Mouse (Mus musculus) cerebellum, postnatal 36 days (tissue): ENCODE measurements around the gene Sapcd1.

Experiments
- DNase-seq, 2 experiments: peaks; one replicate each; pipeline ENCODE4 v3.0.0; 2021 to 2022; ENCODE audit warnings: mixed read lengths in 2 of 2

Gene Sapcd1

DNA sequence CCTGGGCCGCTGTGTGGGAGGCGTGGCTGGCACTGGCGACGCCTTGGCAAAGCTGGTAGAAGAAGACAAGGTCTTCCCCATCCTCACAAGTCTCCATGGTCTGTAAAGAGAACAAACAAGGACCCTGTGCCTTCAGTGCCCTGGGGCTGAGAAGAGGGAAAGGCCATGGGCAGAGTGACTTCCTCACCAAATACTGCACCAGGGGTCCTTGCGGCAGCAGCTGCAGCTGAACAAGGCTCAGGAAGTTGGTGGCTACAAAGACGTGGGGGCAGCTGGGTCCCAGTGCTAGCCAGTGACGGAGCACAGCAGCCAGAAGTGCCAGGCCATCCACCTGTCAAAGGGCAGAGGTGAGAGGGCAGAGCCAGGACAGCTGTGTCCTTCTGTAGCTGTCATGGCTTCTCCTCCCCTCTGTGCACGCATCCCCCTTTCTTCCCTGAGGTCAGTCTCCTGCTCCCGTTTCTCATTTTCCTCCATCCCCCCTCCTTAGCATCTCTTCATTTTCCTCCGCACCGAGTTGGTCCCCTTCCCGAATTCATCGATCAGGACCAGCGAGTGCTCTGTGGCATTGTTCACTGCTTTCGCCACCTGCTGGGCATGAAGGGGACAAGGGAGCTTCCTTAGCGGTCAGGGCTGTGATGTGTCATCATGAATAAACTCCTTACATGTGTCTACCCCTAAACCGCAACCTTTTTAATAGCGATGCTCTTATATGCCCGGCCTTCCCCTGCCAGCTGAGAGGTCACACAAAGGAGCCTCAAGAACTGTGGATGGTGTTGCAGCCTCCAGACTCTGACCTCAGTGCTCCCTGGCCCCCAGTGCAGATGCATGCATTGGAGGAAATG lies 2.1 kb upstream of the Sapcd1 start:
- DNase-seq, result peak in 1 of 2 experiments; percentile 18

GRCm38 (mm10) chr17:35028315-35028714 lies 499 bp upstream of the Sapcd1 start:
- no peak for DNase-seq

- no peak for DNase-seq
These were observed 1.6 kb downstream of the Sapcd1 start for GRCm38 (mm10) chr17:35026206-35026605.

GRCm38 (mm10) chr17:35024691-35025488 lies 2.9 kb downstream of the Sapcd1 start:
- no peak for DNase-seq

- DNase-seq, result no peak
These were observed 3.6 kb downstream of the Sapcd1 start for GRCm38 (mm10) chr17:35024261-35024660.

GRCm38 (mm10) chr17:35023756-35024155 lies 4.1 kb downstream of the Sapcd1 start:
- DNase-seq, result no peak

DNA sequence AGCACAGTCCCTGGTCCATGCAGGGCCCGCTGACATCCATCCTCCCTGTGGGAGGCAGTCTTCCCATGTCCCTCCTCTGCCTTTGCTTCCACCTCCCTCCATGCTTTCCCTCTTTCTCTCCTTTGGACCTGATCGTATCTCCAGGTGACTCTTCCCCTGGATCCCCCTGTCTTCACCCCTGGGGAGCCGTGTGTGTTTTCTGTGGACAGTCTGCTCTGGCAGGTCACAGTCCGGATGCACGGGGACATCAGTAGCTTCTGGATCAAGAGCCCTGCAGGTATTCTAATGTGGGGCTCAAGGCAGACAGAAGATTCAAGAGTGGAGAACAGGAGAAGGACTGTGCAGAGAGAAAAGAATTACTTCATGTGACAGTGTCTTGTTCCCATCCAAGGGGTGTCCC lies 4.6 kb downstream of the Sapcd1 start:
- DNase-seq, result no peak

DNA sequence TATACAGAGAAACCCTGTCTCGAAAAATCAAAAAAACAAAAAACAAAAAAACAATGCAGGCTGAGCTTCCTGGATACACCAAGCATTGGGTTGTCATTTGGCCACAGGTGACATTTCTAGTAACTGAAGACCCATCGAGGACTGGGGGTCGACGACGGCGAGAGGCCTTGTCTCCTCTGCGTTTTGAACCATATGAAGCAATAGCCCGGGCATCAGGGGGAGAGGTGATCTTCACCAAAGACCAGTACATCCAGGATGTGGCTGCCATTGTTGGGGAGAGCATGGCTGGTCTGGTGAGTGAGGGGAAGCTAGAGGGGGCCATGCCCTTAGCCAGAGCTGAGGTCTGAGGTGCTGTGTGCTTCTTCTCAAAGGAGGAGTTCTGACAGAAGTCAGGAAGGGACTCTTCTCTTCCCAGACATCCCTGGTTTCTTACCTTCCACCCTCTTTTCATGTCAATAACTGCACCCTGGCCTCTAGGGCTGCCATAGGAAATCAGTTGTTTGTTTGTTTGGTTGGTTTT lies 5.2 kb downstream of the Sapcd1 start:
- no peak for DNase-seq

DNA sequence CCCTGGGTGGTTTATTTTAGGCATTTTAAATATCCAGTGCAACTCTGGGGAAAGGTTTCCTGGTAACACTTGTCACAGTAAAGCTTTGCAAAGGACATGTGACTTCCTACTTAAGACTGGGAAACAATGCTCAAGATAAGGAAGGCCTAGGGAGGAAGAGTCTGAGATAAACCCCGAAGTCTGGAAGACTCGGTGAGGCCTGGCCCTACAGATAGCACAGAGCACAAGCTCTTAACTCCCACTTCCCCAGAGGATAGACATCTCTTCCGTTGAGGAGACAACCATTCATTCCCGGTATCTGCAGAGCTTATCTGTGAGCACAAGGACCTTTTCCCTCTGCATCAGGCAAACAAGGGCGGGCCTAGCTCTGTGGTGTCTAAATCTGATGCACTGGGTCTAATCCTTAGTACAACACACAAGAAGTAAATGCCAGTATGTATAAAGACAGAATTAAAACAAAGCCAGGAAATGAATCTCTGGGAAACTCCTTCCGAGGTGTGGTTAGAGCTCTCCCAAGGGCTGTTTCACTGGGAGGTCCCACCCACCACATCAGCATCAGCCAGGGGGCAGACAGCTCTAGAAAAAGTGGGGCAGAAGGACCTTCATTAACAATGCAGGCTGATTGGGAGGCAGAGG lies 5.9 kb downstream of the Sapcd1 start:
- DNase-seq, result no peak

DNA sequence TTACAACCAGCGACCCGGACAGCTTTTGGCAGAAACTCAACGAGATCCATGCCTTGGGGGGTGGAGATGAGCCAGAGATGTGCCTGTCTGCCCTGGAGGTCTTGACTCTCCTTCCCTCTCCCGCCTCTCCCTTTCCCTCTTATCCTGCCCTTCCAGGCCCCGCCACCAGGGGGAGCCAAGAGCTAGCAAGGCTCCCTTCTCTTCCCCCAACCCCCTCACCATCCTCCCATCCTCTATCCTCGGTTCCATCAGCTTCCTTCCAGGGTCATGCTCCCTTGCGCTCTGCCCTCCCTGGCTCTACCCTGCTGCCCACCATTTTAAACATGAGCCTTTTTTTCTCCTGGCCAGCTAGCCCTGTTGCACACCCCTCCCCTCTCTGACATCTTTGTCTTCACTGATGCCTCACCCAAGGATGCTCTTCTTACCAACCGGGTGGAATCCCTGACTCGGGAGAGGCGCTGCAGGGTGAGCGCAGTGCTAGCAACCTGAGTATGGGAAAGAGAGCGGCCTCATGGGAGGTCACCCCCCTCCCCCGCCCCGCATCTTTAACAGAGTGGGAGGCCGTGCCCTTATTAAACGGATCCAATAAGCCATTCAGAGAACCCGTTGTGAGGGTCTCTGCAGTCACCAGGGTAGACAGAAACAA lies 6.5 kb downstream of the Sapcd1 start:
- DNase-seq, result peak; percentile 91

GRCm38 (mm10) chr17:35020551-35020950 lies 7.3 kb downstream of the Sapcd1 start:
- DNase-seq, result peak in 1 of 2 experiments; percentile 9

DNA sequence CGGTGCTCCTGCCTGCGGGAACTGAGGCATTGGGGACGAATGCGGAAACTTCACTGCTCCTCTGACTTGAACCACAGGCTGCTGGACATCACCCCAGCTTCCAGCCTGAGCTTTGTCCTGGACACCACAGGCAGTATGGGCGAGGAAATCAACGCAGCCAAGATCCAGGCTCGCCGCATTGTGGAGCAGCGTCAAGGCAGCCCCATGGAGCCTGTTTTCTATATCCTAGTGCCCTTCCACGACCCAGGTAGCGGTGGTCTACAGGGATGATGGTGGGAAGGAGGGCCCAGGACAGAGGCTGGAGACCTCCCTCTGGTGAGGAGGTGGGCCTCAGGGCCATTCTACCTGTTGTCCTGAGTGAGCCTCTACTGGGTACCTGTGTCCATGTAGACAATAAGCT lies 7.9 kb downstream of the Sapcd1 start:
- peak in 1 of 2 experiments; percentile 15 for DNase-seq

- peak in 1 of 2 experiments; percentile 17 for DNase-seq
These were observed 9.6 kb downstream of the Sapcd1 start for GRCm38 (mm10) chr17:35018171-35018570.

DNA sequence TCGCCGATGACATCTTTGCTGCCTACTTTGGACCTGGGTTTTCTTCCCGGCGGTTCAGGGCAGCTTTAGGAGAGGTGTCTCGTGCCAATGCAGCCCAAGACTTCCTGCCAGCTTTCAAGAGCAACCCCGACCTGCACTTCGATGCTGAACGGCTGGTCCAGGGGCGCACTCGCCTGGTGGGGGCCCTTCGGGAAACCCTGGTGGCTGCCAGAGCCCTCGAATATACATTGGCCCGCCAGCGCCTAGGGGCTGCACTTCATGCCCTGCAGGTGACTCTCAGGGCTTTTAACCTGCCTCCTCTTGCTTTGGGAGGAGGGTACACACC lies 10.1 kb downstream of the Sapcd1 start:
- peak in 1 of 2 experiments; percentile 27 for DNase-seq

DNA sequence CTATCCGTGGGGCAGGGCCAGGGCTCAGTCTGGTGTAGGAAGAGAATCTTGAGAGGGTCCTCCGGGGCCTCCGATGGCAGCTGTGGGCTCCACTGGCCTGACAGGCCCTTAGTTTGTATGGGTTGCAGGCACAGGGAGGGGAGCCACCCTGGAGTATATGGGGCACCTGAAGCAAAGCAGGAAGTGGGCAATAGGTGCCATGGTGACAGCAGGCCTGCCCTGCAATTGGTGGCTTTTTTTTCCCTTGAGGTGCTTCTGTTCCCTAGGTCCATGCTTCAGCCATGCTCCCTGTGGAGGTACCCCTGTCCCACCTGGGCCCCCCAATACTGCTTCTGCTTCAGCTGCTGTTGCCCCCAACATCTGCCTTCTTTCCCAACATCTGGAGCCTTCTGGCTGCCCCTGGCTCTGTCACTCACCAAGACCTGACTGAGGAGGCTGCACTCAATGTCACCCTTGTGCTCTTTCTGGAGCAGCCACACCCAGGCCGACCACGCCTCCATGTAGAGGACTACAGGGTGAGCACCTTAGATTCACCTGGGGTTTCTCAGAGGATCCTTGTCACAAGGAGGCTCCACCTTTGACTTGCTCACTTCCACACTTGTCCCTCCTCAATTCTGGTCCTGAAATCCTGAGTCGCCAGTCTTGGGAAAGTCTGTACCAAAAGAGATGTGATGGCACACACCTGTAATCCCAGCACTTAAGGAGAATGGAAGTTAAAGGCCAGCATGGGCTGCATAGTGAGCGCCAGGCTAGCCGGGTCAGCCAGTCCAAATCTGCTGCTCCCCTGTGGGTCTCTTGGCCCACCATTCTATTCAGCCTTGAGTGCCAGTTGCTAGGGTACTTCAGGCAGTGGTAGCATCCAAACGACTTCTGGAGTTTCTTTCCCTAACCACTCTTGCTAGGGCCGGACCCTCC lies 10.8 kb downstream of the Sapcd1 start:
- DNase-seq, result no peak

DNA sequence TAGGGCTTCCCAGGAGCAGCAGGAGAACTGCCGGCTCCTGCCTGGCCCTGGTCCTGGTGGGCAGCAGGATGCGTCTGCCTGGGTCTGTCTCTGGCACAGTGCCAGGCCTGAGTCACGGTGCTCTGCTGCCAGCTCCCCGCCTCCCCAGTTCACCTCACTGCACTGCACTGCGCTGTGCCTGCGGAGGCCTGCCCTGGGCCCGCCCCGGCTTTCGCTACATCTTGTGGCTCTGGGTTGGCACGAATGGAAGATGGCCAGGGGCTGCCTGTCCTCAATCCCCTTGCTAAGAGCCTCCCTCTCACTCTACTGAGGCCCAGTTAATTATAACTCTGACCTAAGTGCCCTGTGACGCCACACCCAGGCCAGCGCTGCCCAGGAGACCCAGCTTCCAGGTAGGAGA lies 11.4 kb downstream of the Sapcd1 start, which contains the start of gene Vwa7:
Gene Vwa7, plus strand, starts transcription at position 204 of the 400 bp plus-strand sequence.
- peak; percentile 86 to 89 for DNase-seq

- DNase-seq, result no peak
These were observed 12.5 kb downstream of the Sapcd1 start for GRCm38 (mm10) chr17:35015296-35015695.

DNA sequence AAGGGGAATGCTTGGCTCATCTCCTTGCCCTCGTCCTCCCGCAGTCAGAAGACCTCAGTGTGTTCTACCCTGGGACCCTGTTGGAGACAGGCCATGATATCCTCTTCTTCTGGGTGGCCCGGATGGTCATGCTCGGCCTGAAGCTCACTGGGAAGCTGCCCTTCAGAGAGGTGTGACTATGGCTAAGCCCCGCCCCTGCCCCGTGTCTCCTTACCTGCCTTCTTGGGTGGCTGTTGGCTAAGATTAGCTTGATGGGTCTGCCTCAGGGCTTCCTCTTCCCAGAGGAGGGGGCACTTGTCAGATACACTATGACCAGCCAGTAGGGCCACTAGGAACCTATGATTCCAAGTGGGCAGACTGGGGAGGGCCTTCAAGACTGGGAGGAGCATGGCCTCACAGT lies 14.6 kb downstream of the Sapcd1 start:
- DNase-seq, result no peak

GRCm38 (mm10) chr17:35012430-35012829 lies 15.4 kb downstream of the Sapcd1 start:
- DNase-seq, result no peak

- no peak for DNase-seq
These were observed 16.4 kb downstream of the Sapcd1 start for GRCm38 (mm10) chr17:35011440-35011839.

- DNase-seq, result peak; percentile 79 to 81
These were observed 18.2 kb downstream of the Sapcd1 start for GRCm38 (mm10) chr17:35009586-35009985.
